Mouse (Mus musculus) heart, embryonic 11.5 days (tissue): ENCODE measurements at regions not wholly inside any gene's neighbourhood (a gene's known extent, or its start where the extent isn't known, plus 50 kb on each side); places are given as distances from the start of the nearest gene placed in this dataset.

ENCODE experiments used
- ATAC-seq: fragments of 200-750 bp; cut with Nextera tagmentation; replicated peaks from 2 replicates; pipeline ENCODE4 v1.8.0; 2017; ENCODE audit warnings: moderate library complexity; ENCODE audit not compliant: insufficient number of reproducible peaks, low FRiP score, low TSS enrichment
- H3K27ac ChIP-seq: fragments of 300-500 bp; sonication (generic); 2 replicates; pipeline ENCODE4 v1.5.1; 2014; ENCODE audit warnings: mild to moderate bottlenecking, low read depth, low read length
- H3K27me3 ChIP-seq: fragments of 300-500 bp; sonication (generic); 2 replicates; pipeline ENCODE4 v1.6.1; 2014; ENCODE audit warnings: mild to moderate bottlenecking, low read length, mixed read lengths; ENCODE audit not compliant: control insufficient read depth, insufficient read depth
- H3K36me3 ChIP-seq: fragments of 300-500 bp; sonication (generic); 2 replicates; pipeline ENCODE4 v1.6.1; 2014; ENCODE audit warnings: mild to moderate bottlenecking, low read length, moderate library complexity, mixed read lengths; ENCODE audit not compliant: control insufficient read depth, insufficient read depth
- H3K4me1 ChIP-seq: fragments of 300-500 bp; sonication (generic); 2 replicates; pipeline ENCODE4 v1.6.1; 2014; ENCODE audit warnings: low read length; ENCODE audit not compliant: control insufficient read depth, insufficient read depth
- H3K4me2 ChIP-seq: fragments of 300-500 bp; sonication (generic); 2 replicates; pipeline ENCODE4 v1.6.1; 2014; ENCODE audit warnings: mild to moderate bottlenecking, moderate library complexity
- H3K4me3 ChIP-seq: fragments of 300-500 bp; sonication (generic); 2 replicates; pipeline ENCODE4 v1.5.1; 2014; ENCODE audit warnings: low read depth, low read length
- H3K9ac ChIP-seq: fragments of 300-500 bp; sonication (generic); 2 replicates; pipeline ENCODE4 v1.6.1; 2014; ENCODE audit warnings: mild to moderate bottlenecking, low read depth, low read length, moderate library complexity
- H3K9me3 ChIP-seq: fragments of 300-500 bp; sonication (generic); replicated peaks from 2 replicates; pipeline ENCODE4 v1.6.1; 2016; ENCODE audit warnings: low read length; ENCODE audit not compliant: control insufficient read depth
- WGBS: fragments of 180-500 bp; shearing (Covaris S2); extraction: QIAGEN DNeasy Blood & Tissue Kit; methylation state at CpG from one replicate; pipeline ENCODE4 v1.1.7; 2014; ENCODE audit not compliant: insufficient replicate concordance; 5-methylcytosine and 5-hydroxymethylcytosine counted together

GRCm38 (mm10) chr3:125155319-125155718 lies 248.6 kb upstream of the Ndst4 start:
- whole genome bisulfite sequencing, result 60% methylated on average over 1 of the region's 1 CpGs
- Histone ChIP-seq H3K36me3 (no peaks in the 10 kb centered on the region), H3K4me3 (no peak overlapping the region), H3K27ac (no peak overlapping the region), H3K9me3 (no peaks in the 10 kb centered on the region), H3K27me3 (no peaks in the 10 kb centered on the region), H3K9ac (no peak overlapping the region), H3K4me2 (no peak overlapping the region), H3K4me1 (no peaks in the 10 kb centered on the region)
- ATAC-seq, result no peak

GRCm38 (mm10) chr3:125159763-125160162 lies 244.1 kb upstream of the Ndst4 start:
- Histone ChIP-seq H3K36me3 (no peaks in the 10 kb centered on the region), H3K27me3 (no peaks in the 10 kb centered on the region), H3K4me1 (no peaks in the 10 kb centered on the region), H3K4me3 (no peak overlapping the region), H3K4me2 (no peak overlapping the region), H3K9me3 (no peaks in the 10 kb centered on the region), H3K27ac (no peak overlapping the region), H3K9ac (no peak overlapping the region)
- WGBS, result 76% methylated on average over 5 of the region's 5 CpGs
- no peak for ATAC-seq

DNA sequence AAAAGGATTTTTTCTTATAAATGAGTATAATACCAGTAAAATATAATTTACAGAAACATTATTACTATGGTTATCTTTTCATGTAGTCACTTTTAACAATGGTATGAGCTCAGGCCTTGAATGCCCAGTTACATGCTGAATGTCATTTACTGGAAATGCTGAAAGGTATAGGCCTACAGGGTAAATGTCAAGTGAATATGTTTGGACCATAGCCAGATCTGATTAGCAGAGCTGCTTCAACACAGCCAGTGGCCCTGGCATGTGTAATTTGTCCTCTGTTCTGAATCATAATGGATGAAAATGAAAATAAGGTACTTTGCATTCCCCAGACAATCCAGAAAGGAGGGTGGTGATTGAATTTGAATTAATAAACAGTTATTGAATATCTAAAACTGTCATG lies 213.3 kb upstream of the Ndst4 start:
- H3K27ac ChIP-seq, result no peak overlapping the region
- no peak for ATAC-seq
- no peak overlapping the region for H3K9ac ChIP-seq
- no peak overlapping the region for H3K4me3 ChIP-seq
- no peaks in the 10 kb centered on the region for H3K4me1 ChIP-seq
- no peak overlapping the region for H3K4me2 ChIP-seq
- H3K27me3 ChIP-seq, result no peaks in the 10 kb centered on the region
- H3K9me3 ChIP-seq, result no peaks in the 10 kb centered on the region
- H3K36me3 ChIP-seq, result no peaks in the 10 kb centered on the region

DNA sequence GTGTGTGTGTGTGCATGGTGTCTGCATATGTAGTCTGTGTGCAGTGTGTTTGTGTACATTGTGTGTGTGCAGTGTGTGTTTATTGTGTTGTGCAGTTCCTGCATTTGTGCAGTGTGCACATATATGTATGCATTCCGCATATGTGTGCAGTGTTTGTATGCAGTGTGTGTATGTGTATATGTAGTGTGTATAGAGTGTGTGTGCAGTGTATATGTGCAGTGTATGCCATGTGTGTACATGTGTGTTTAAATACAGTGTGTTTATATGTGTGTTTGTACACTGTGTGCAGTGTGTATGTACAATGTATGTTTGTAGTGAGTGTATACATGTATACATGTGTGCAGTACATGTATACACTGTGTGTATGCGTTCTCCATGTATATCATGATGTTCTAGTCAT lies 183.0 kb upstream of the Ndst4 start:
- H3K27me3 ChIP-seq, result no peaks in the 10 kb centered on the region
- no peaks in the 10 kb centered on the region for H3K9me3 ChIP-seq
- H3K4me3 ChIP-seq, result no peak overlapping the region
- H3K9ac ChIP-seq, result no peak overlapping the region
- 84% methylated on average over 2 of the region's 2 CpGs for WGBS
- no peaks in the 10 kb centered on the region for H3K4me1 ChIP-seq
- H3K27ac ChIP-seq, result no peak overlapping the region
- no peak overlapping the region for H3K4me2 ChIP-seq
- ATAC-seq, result no peak
- no peaks in the 10 kb centered on the region for H3K36me3 ChIP-seq

DNA sequence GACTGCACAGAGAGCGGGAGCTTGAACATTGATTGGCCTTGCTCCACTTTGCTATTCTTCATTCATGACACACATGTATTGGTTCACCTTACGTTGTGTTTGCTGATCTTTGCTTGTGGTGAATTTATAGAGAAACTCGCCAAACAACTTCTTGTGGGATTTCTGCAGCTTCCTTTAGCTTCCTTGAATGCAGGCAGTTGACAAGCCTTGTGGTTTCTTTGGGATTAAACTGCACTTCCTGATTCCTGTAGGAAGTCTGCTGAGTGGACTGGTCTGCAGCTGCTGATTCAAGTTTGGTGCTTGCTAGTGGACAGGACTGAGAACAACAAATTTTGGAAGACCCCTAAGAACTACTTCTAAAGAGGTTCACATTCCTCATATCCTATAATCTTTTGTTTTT lies 152.8 kb upstream of the Ndst4 start:
- no peak overlapping the region for H3K9ac ChIP-seq
- no peak overlapping the region for H3K4me2 ChIP-seq
- WGBS, result 79% methylated on average over 3 of the region's 3 CpGs
- no peak overlapping the region for H3K4me3 ChIP-seq
- no peaks in the 10 kb centered on the region for H3K4me1 ChIP-seq
- ATAC-seq, result no peak
- no peaks in the 10 kb centered on the region for H3K27me3 ChIP-seq
- H3K36me3 ChIP-seq, result no peaks in the 10 kb centered on the region
- no peak overlapping the region for H3K27ac ChIP-seq
- H3K9me3 ChIP-seq, result no peaks in the 10 kb centered on the region

DNA sequence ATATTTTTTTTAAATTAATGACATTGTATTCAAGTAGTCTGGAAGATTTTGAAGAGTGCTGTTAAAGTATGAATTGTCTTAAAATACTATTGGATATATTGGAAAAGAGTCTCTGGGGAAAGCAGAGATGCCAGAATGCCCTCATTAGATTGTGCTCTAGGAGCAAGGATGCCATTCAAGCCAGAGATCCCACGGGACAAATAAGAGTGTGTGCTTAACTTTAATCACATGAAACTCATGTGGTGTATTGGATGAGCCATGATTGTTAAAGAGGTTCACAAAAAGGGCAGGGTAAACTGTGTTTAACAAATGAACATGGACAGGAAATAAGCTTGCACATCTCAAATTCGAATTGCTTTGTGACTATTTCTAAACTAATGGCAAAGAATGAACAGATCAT lies 143.0 kb upstream of the Ndst4 start:
- H3K9me3 ChIP-seq, result no peaks in the 10 kb centered on the region
- no peak overlapping the region for H3K27ac ChIP-seq
- no peaks in the 10 kb centered on the region for H3K36me3 ChIP-seq
- no peaks in the 10 kb centered on the region for H3K4me1 ChIP-seq
- H3K4me2 ChIP-seq, result no peak overlapping the region
- no peak overlapping the region for H3K9ac ChIP-seq
- no peak for ATAC-seq
- H3K4me3 ChIP-seq, result no peak overlapping the region
- no peaks in the 10 kb centered on the region for H3K27me3 ChIP-seq
- 66% methylated on average over 2 of the region's 2 CpGs for WGBS

DNA sequence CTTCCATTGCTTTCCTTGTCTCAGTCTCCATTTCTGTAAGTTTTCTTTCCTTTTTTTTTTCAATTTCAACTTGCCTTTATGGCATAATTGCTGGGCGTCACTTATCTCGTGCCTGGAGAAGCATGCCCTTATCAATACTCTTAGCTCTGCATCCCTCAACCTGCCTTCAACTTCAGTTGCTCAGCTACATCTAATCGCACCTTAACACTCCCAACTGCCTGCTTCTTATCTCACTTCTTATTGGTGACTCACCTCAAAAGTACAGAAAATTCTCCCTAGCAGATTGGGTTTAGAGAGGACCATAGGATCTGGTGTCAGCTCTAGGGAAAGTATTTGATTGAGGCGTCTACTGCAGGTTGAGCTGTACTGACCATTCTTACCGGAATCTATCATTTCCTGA lies 133.2 kb upstream of the Ndst4 start:
- Histone ChIP-seq H3K4me2 (0 out of 2 replicates have a peak overlapping the region, but pooled peaks have one; percentile 10), H3K9me3 (no peaks in the 10 kb centered on the region), H3K4me3 (no peak overlapping the region), H3K4me1 (0 out of 2 replicates have a peak, but pooled peaks cover 2% of the 10 kb centered on the region), H3K27ac (no peak overlapping the region), H3K27me3 (no peaks in the 10 kb centered on the region), H3K36me3 (no peaks in the 10 kb centered on the region), H3K9ac (no peak overlapping the region)
- no peak for ATAC-seq
- WGBS, result 43% methylated on average over 5 of the region's 5 CpGs

DNA sequence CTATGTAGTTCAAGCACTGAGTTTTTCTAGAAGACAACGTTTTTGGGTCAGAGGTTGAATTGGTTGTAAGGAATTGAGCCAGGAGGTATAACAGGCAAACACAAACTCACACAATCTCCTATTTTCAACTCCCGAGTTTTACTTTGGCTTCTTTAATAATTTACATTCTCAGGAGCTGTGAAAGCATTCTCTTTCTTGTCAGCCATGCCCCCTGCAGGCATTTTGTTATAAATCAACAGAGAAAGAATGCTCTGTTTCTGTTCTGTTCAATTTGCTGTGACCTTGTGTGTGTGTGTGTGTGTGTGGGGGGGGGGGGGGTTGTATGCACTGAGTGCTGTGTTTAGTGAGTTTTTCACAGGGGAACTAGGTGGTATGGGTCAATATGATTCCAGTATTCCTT lies 132.7 kb upstream of the Ndst4 start:
- Histone ChIP-seq H3K4me1 (0 out of 2 replicates have a peak, but pooled peaks cover 2% of the 10 kb centered on the region), H3K4me2 (no peak overlapping the region), H3K9ac (no peak overlapping the region), H3K9me3 (no peaks in the 10 kb centered on the region), H3K4me3 (no peak overlapping the region), H3K27ac (no peak overlapping the region), H3K27me3 (no peaks in the 10 kb centered on the region), H3K36me3 (no peaks in the 10 kb centered on the region)
- WGBS, result 17% methylated on average over 2 of the region's 2 CpGs
- no peak for ATAC-seq

DNA sequence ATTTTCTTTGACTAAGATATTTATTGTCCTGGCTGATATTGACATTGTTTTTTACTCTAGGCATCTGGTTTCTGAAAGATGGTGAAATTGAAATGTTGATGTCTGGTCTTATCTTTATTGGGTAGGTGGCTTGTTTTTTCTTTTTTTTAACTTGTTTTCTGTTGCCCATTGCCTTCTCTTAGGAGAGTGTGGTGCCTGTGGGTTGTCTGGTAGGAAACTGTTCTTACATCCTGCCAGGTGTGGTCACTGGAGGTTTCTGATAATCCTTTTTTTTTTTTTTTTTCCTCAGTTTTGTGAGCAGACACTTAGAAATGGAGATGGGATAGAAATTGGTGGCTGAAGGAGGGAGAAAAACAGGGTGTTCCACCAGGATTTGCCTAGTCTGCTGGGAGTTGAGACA lies 125.3 kb upstream of the Ndst4 start:
- no peak overlapping the region for H3K27ac ChIP-seq
- no peak for ATAC-seq
- H3K9me3 ChIP-seq, result no peaks in the 10 kb centered on the region
- H3K27me3 ChIP-seq, result no peaks in the 10 kb centered on the region
- no peaks in the 10 kb centered on the region for H3K4me1 ChIP-seq
- no peak overlapping the region for H3K4me2 ChIP-seq
- H3K36me3 ChIP-seq, result no peaks in the 10 kb centered on the region
- no peak overlapping the region for H3K9ac ChIP-seq
- H3K4me3 ChIP-seq, result no peak overlapping the region
